Mouse (Mus musculus): Measurements from ENCODE around the gene Bco2. TPM values are rescaled to one million over a fixed set of nuclear protein-coding genes. Genes with fewer than 3 reads are reported as not detected.

Bco2 gene
- polyA plus RNA-seq, 1 experiment from 2014 or later, result 0.20 TPM

DNA sequence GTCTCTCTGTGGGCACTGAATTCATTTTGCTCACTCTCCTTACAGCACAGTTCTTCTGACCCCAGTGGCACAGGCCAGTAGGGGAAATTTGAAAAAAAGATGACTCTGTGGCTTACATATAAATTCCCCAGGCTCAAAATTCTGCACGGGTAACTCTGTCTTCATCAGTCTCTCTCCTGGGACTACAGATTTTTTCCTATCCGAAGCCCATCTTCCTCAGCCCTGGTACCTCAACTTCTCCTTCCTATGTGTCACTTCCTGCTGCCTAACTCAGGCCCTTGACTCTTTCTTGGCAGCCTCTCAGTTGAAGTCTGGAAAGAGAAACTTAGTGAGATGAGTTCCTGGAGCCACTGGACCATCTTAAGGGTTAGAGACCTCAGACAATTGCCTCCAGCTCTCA is 1.4 kb downstream of the Bco2 start:
- Histone ChIP-seq H3K9ac (no peak overlapping the region), H3K4me1 (no peaks in the 10 kb centered on the region), H3K27ac (no peak overlapping the region), H3K9me3 (no peaks in the 10 kb centered on the region), H3K27me3 (no peaks in the 10 kb centered on the region), H3K4me2 (no peak overlapping the region), H3K4me3 (no peak overlapping the region), H3K36me3 (no peaks in the 10 kb centered on the region)
- WGBS, result 68% methylated on average over 2 of the region's 2 CpGs
- no peak for ATAC-seq (ENCODE audit: borderline replicate concordance, extremely low read depth, low FRiP score, low TSS enrichment)

DNA sequence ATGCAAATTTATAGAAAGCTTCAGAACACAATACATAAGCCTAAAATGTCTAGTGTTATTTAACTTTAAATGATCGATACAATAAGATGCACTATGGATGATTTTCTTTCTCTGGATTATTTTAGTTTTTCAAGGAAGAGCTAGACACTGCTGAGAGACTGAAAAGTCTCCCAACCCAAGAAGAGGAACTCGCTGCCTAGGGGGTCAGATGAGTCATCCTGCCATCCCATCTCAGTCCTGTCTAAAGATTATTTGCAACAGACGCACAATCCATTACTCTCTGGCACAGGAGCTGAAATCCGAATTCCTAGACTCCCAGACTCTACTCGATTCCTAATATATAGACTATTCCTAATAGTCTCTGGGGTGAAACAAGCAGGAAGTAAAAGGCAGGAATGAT is 2.8 kb downstream of the Bco2 start:
- Histone ChIP-seq H3K27me3 (no peaks in the 10 kb centered on the region), H3K36me3 (no peaks in the 10 kb centered on the region), H3K9me3 (no peaks in the 10 kb centered on the region), H3K4me2 (no peak overlapping the region), H3K9ac (no peak overlapping the region), H3K4me1 (no peaks in the 10 kb centered on the region), H3K27ac (no peak overlapping the region), H3K4me3 (no peak overlapping the region)
- no peak for ATAC-seq (ENCODE audit: borderline replicate concordance, extremely low read depth, low FRiP score, low TSS enrichment)
- WGBS, result 59% methylated on average over 5 of the region's 5 CpGs

DNA sequence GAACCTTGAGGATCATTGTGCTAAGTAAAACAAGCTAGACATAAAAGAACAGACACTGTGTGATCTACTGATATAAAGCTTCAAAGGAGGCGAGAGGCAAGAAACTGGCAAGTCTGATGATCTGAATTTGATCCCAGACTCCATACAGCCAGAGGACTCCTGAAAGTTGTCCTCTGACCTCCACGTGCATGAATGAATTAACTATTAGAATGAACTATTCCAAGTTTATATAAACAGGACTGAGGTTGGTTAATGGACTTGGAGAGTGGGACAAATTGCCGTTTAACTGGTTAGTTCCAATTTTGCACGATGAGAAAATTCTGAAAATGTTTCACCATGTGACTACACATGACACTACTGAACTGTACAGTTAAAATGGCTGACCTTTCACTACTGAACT is 6.0 kb downstream of the Bco2 start:
- H3K27ac ChIP-seq, result no peak overlapping the region
- WGBS, result 46% methylated on average over 4 of the region's 4 CpGs
- H3K9ac ChIP-seq, result no peak overlapping the region
- H3K4me1 ChIP-seq, result no peaks in the 10 kb centered on the region
- no peaks in the 10 kb centered on the region for H3K36me3 ChIP-seq
- H3K9me3 ChIP-seq, result no peaks in the 10 kb centered on the region
- no peak overlapping the region for H3K4me3 ChIP-seq
- ATAC-seq (ENCODE audit: borderline replicate concordance, extremely low read depth, low FRiP score, low TSS enrichment), result no peak
- no peaks in the 10 kb centered on the region for H3K27me3 ChIP-seq
- H3K4me2 ChIP-seq, result no peak overlapping the region

DNA sequence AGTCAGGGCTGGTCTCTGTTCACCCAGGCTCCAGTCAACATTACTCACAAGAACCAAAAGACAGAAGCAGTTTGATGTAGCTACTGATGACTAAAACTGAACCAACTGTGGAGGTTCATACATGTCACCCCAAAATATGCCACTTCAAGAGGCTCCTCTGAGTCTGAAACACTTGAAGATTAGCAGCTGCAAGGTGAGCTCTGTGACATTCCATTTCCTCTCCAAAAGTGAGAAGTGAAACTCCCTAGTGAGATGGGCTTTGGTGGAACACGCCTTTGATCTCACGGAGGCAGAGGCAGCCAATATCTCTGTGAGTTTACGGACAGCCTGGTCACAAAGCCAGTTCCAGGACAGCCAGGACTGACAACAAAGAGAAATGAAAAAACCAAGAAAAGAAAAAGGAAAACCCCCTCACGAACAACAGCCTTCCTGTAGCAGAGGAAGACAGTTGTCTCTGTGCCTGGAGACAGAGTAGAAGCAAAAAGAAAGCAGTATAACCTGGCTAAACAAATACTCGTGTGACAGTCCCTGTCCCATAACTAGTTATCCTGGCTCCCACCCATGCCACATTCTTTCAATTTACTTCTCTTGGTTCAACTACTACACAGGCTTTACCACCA is 7.0 kb downstream of the Bco2 start:
- H3K27ac ChIP-seq, result no peak overlapping the region
- H3K9me3 ChIP-seq, result no peaks in the 10 kb centered on the region
- H3K27me3 ChIP-seq, result no peaks in the 10 kb centered on the region
- H3K9ac ChIP-seq, result no peak overlapping the region
- H3K4me1 ChIP-seq, result no peaks in the 10 kb centered on the region
- no peak overlapping the region for H3K4me3 ChIP-seq
- WGBS, result 12% methylated on average over 5 of the region's 5 CpGs
- no peak overlapping the region for H3K4me2 ChIP-seq
- H3K36me3 ChIP-seq, result no peaks in the 10 kb centered on the region
- ATAC-seq (ENCODE audit: borderline replicate concordance, extremely low read depth, low FRiP score, low TSS enrichment), result no peak

DNA sequence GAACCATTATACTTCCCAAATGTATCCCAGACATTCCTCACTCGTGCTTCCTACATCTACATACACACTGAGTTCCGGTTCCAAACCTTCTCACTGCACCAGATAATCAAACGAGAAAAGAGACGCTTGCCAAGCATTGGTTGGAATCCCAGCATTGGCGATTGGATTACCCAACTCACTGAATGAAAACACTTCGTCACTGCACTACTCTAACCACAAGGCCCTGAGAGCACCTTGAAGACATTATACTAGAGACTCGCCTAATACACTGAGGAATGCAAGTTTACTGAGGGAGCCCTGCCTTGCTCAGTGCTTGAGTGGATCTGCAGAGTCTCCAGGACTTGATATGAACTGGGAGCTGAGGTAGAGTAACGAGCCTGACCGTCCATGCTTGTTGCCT is 12.6 kb downstream of the Bco2 start:
- no peak overlapping the region for H3K27ac ChIP-seq
- no peak overlapping the region for H3K4me3 ChIP-seq
- no peaks in the 10 kb centered on the region for H3K36me3 ChIP-seq
- no peaks in the 10 kb centered on the region for H3K9me3 ChIP-seq
- no peak overlapping the region for H3K4me2 ChIP-seq
- 79% methylated on average over 9 of the region's 9 CpGs for WGBS
- H3K4me1 ChIP-seq, result no peaks in the 10 kb centered on the region
- no peak overlapping the region for H3K9ac ChIP-seq
- no peak for ATAC-seq (ENCODE audit: borderline replicate concordance, extremely low read depth, low FRiP score, low TSS enrichment)
- no peaks in the 10 kb centered on the region for H3K27me3 ChIP-seq

DNA sequence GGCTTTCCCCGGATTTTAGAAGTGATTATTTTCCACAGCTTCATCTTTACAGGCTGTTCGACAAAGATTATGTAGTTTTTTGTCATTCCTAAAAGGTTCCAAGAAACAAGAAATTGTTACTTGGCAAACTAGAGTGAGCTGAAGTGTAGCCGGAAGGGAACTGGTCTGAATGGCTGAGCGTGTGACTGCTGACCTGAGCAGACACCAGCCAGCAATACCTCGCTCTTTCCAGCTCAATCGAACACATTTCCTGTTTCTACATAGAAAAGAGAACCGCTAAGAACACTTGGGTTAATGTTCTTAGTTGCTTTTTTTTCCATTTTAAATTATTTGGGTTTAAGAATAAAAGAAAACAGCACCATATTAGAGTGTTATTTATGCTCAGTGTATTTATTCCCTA is 14.8 kb downstream of the Bco2 start:
- H3K9me3 ChIP-seq, result no peaks in the 10 kb centered on the region
- H3K4me1 ChIP-seq, result no peaks in the 10 kb centered on the region
- H3K4me3 ChIP-seq, result no peak overlapping the region
- no peak overlapping the region for H3K27ac ChIP-seq
- ATAC-seq (ENCODE audit: borderline replicate concordance, extremely low read depth, low FRiP score, low TSS enrichment), result no peak
- no peak overlapping the region for H3K9ac ChIP-seq
- no peaks in the 10 kb centered on the region for H3K27me3 ChIP-seq
- no peak overlapping the region for H3K4me2 ChIP-seq
- 48% methylated on average over 7 of the region's 7 CpGs for WGBS
- H3K36me3 ChIP-seq, result no peaks in the 10 kb centered on the region

GRCm38 (mm10) chr9:50537295-50537694 is 17.7 kb downstream of the Bco2 start:
- Histone ChIP-seq H3K4me2 (no peak overlapping the region), H3K36me3 (no peaks in the 10 kb centered on the region), H3K4me3 (no peak overlapping the region), H3K27ac (no peak overlapping the region), H3K9ac (no peak overlapping the region), H3K27me3 (no peaks in the 10 kb centered on the region), H3K4me1 (no peaks in the 10 kb centered on the region), H3K9me3 (no peaks in the 10 kb centered on the region)
- WGBS, result 52% methylated on average over 4 of the region's 4 CpGs
- ATAC-seq (ENCODE audit: borderline replicate concordance, extremely low read depth, low FRiP score, low TSS enrichment), result no peak

GRCm38 (mm10) chr9:50536603-50537135 is 18.3 kb downstream of the Bco2 start:
- Histone ChIP-seq H3K4me2 (no peak overlapping the region), H3K4me1 (no peaks in the 10 kb centered on the region), H3K4me3 (no peak overlapping the region), H3K9ac (no peak overlapping the region), H3K27ac (no peak overlapping the region), H3K9me3 (no peaks in the 10 kb centered on the region), H3K36me3 (no peaks in the 10 kb centered on the region), H3K27me3 (no peaks in the 10 kb centered on the region)
- 52% methylated on average over 7 of the region's 7 CpGs for WGBS
- no peak for ATAC-seq (ENCODE audit: borderline replicate concordance, extremely low read depth, low FRiP score, low TSS enrichment)

GRCm38 (mm10) chr9:50535930-50536329 is 19.1 kb downstream of the Bco2 start:
- H3K4me2 ChIP-seq, result no peak overlapping the region
- ATAC-seq (ENCODE audit: borderline replicate concordance, extremely low read depth, low FRiP score, low TSS enrichment), result no peak
- H3K4me3 ChIP-seq, result no peak overlapping the region
- H3K27ac ChIP-seq, result no peak overlapping the region
- H3K9me3 ChIP-seq, result no peaks in the 10 kb centered on the region
- H3K4me1 ChIP-seq, result no peaks in the 10 kb centered on the region
- no peaks in the 10 kb centered on the region for H3K36me3 ChIP-seq
- H3K27me3 ChIP-seq, result no peaks in the 10 kb centered on the region
- no peak overlapping the region for H3K9ac ChIP-seq
- 65% methylated on average over 5 of the region's 5 CpGs for WGBS

GRCm38 (mm10) chr9:50533791-50534190 is 21.2 kb downstream of the Bco2 start:
- no peak for ATAC-seq (ENCODE audit: borderline replicate concordance, extremely low read depth, low FRiP score, low TSS enrichment)
- H3K4me3 ChIP-seq, result no peak overlapping the region
- H3K9ac ChIP-seq, result no peak overlapping the region
- no peaks in the 10 kb centered on the region for H3K27me3 ChIP-seq
- WGBS, result 71% methylated on average over 3 of the region's 3 CpGs
- no peaks in the 10 kb centered on the region for H3K4me1 ChIP-seq
- no peak overlapping the region for H3K27ac ChIP-seq
- H3K4me2 ChIP-seq, result no peak overlapping the region
- H3K36me3 ChIP-seq, result no peaks in the 10 kb centered on the region
- no peaks in the 10 kb centered on the region for H3K9me3 ChIP-seq

DNA sequence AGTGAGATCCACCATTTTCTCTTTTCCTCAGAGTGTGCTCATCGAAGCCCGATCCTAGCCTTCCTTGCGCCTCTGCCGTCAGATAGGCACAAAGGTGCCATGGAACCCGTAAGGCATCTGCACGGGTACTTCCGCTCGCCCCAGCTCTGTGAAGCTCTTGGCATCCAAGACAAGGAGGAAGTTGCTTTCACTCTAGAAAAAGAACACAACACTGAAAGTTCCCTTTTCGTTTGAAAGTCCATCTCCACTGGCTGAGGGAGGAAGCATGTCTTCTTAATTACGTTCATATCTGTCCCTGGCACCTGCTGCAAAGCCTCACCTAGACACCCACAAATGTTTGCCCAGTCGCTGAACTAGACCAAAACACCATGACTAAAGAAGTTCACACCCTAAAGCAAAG is 21.7 kb downstream of the Bco2 start:
- Histone ChIP-seq H3K4me3 (no peak overlapping the region), H3K4me1 (no peaks in the 10 kb centered on the region), H3K9ac (no peak overlapping the region), H3K27ac (no peak overlapping the region), H3K27me3 (no peaks in the 10 kb centered on the region), H3K36me3 (no peaks in the 10 kb centered on the region), H3K4me2 (no peak overlapping the region), H3K9me3 (no peaks in the 10 kb centered on the region)
- ATAC-seq (ENCODE audit: borderline replicate concordance, extremely low read depth, low FRiP score, low TSS enrichment), result no peak
- 77% methylated on average over 11 of the region's 11 CpGs for WGBS

- Histone ChIP-seq H3K9ac (no peak overlapping the region), H3K4me3 (no peak overlapping the region), H3K9me3 (no peaks in the 10 kb centered on the region), H3K4me1 (peaks cover 11% of the 10 kb centered on the region; the same call in 1 of the 2 replicates), H3K27ac (no peak overlapping the region), H3K27me3 (no peaks in the 10 kb centered on the region), H3K36me3 (no peaks in the 10 kb centered on the region), H3K4me2 (no peak overlapping the region)
- 27% methylated on average over 2 of the region's 2 CpGs for WGBS
- no peak for ATAC-seq (ENCODE audit: borderline replicate concordance, extremely low read depth, low FRiP score, low TSS enrichment)
Measured at GRCm38 (mm10) chr9:50530890-50531289, 24.1 kb downstream of the Bco2 start.
